Mouse (Mus musculus) common myeloid progenitor, adult 5-6 weeks (primary cell): ENCODE results near the gene Jsrp1. TPM values are rescaled to one million over a fixed set of nuclear protein-coding genes. Genes with fewer than 3 reads are reported as not detected.
"Not testable (repeated sequence)": the region's sequence is repeated elsewhere in the genome, so short reads cannot be mapped to it uniquely, and the experiment has no call there.

Source experiments
- ATAC-seq: replicated peaks from 2 replicates; pipeline ENCODE4 v1.8.0; 2016; ENCODE audit warnings: low read depth, mild to moderate bottlenecking, moderate TSS enrichment, inconsistent platforms; ENCODE audit not compliant: poor library complexity, severe bottlenecking
- total RNA-seq: library from RNA; stranded (forward); fragments of 200-1000, 187-1606 nt; gene quantifications from 2 replicates; pipeline ENCODE4 v1.2.3, GENCODE M21; 2017

The Jsrp1 gene
- total RNA-seq, 1 experiment from 2014 or later: not detected

DNA sequence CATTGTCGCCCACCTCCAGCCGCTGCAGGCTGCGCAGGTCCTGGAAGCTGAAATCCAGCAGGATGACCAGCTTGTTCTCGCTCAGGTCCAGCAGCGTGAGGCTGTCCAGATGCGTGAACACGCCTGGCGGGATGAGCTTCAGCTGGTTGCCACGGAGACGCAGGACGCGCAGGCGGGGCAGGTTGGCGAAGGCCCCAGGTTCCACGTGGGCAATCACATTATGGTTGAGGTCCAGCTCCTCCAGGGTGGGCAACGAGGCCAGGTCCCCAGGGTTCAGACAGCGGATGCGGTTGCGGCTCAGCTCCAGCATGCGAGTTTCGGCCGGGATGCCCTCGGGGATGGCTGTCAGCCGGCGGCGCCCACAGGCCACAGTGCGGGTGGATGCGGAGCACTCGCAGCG is 22.3 kb upstream of the Jsrp1 start:
- no peak for ATAC-seq

DNA sequence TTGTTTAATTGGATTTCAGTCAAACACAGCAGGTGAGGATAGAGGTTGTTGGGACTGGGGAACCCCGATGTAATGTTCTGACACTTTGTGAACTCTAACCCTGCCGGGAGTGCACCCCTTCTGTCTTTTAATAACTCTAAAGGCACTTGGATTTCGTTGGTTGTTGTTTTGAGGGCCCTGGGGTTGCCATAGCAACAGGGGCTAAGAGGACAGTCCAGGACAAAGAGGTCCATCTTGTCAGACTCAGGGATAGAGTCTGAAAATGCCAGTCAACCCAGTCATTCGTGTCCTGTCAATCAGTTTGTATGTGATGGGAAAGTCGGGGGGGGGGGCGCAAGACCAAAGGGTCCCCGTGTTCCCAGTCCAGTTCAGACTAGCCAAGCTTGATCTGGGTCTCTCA is 19.5 kb upstream of the Jsrp1 start:
- ATAC-seq: no peak

DNA sequence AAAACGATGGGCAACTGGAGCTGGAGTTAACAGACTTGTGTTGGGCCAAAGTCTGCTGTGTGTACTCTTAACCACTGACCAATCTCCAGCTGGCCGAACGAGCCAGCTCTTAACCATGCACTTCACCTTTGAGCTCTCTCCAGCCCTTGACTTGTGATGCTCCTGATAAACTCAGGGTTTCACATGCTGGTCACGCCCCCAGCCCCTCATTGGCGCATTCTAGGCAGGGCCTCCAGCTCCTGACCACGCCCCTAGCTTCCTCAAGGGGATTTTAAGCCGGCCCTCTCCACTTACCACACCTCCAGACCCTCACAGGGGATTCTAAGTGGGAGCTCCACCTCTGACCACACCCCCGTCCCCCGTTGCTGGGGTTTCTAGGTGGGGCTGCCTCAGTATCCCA is 17.8 kb upstream of the Jsrp1 start:
- ATAC-seq: peak; percentile 36

DNA sequence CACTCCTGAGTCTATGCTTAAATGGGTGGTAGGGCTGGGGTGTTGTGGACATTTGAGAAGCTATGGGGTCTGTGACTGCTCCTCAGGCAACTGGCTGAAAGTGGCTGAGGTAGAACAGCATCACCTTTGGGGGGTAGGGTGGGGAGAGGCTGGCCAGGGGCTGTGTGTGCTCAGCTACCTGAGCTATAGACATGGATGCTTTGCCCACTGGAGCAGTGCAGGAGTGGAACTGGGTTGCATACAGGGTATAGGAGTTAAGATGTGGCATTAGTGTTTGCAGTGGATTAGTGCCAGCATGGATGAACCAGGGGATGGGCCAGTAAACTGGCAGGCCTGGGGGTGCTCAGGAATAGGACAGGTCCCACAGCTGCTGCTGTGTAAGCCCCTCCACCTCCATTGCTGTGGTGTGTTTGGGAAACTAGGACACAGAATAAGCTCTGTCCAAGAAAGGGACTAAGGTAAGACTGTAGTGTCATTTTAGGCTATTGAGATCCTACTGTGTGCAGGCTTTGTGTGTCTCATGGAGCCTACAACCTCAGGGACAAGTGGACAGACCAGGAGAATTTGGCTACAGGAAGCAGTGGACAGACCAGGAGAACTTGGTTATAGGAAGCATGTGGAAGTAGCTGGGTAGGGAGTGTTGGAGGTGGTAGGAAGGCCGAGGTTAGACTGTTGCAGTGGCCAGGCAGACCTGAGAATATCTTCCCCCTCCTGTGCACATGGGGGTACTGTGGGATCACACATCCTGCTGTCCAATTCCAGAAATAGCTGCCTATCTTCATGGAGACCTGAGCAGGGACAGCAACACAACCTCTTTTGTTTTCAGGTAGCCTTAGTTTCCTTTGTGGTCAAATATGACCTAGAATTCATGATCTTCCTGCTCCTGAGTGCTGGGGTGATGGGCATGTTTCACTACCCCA is 16.3 kb upstream of the Jsrp1 start:
- no peak for ATAC-seq

DNA sequence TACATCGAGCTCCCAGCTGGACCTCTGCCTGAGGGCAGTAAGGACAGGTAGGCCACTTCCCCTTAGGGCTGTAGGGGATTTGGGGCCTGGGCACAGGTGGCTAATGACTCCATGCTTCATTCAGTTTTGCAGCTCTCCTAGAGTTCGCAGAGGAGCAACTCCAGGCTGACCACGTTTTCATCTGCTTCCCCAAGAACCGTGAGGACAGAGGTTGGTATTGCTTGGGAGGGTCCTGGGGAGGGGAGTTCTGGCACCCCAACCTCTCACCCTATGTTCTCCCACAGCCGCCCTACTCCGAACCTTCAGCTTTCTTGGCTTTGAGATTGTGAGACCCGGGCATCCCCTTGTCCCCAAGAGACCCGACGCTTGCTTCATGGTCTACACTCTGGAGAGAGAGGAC is 15.3 kb upstream of the Jsrp1 start:
- ATAC-seq: not testable (repeated sequence)

- no peak for ATAC-seq
These were observed 14.6 kb upstream of the Jsrp1 start for GRCm38 (mm10) chr10:80827870-80828420.

GRCm38 (mm10) chr10:80827063-80827869 is 14.0 kb upstream of the Jsrp1 start:
- no peak for ATAC-seq

DNA sequence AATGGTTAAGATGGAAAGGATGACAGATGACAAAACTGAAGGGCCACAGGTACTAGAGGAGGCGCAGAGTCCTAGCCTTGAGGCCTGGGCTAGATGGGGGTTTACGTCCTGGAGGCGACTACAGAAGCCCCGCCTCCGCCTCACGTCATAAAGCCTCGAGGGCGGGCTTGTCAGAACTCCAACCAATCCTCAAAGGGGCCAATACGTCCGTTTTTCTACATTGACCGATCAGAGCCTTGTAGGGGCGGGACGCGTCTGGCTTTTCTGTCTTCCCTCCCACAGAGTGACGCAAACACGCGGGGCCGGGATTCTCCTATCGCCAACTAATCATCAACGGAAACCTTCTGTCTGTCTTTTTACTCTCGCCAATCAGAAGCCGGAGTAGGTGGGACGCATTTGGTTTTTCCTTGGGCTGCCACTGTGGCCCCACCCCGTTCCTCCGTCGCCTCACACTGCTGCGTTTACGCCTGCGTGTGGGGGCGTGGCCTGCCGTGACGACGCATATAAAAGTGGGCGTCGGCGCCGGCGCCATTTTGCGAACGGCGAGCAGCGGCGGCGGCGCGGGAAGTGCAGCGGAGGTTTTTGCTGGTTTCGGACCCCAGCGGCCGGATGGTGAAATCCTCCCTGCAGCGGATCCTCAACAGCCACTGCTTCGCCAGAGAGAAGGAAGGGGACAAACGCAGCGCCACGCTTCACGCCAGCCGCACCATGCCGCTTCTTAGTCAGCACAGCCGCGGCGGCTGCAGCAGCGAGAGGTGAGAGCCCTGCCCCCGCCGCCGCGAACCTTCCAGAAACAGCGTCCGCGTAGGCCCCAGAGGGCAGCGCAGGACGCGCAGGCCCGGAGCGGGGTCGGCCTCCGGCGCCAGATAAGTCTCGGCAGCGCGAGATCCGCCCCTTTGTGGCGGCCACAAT is 13.1 kb upstream of the Jsrp1 start, which contains the start of gene Oaz1:
Gene Oaz1, plus strand, starts transcription at position 506 of the 912 bp plus-strand sequence.
- peak; percentile 83 for ATAC-seq

GRCm38 (mm10) chr10:80824827-80825226 is 11.5 kb upstream of the Jsrp1 start:
- ATAC-seq: no peak

- ATAC-seq: no peak
These were observed 10.7 kb upstream of the Jsrp1 start for GRCm38 (mm10) chr10:80823847-80824643.

GRCm38 (mm10) chr10:80823316-80823715 is 10.0 kb upstream of the Jsrp1 start:
- ATAC-seq: no peak

GRCm38 (mm10) chr10:80822528-80822927 is 9.2 kb upstream of the Jsrp1 start:
- ATAC-seq: no peak

DNA sequence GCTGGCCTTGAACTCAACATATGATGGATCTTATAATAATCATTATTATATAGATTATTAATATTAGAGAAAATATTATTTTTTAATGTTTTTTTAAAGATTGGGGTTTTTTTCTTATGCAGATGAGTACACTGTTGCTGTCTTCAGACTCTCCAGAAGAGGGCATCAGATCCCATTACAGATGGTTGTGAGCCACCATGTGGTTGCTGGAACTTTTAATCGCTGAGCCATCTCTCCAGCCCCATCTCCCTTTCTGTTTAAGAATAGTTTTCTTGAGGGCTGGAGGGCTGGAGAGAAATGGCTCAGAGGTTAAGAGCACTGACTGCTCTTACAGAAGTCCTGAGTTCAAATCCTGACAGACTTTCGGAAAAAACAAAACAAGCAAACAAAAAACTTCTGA is 8.7 kb upstream of the Jsrp1 start:
- no peak for ATAC-seq

- ATAC-seq: no peak
These were observed 6.1 kb upstream of the Jsrp1 start for GRCm38 (mm10) chr10:80819406-80819805.

DNA sequence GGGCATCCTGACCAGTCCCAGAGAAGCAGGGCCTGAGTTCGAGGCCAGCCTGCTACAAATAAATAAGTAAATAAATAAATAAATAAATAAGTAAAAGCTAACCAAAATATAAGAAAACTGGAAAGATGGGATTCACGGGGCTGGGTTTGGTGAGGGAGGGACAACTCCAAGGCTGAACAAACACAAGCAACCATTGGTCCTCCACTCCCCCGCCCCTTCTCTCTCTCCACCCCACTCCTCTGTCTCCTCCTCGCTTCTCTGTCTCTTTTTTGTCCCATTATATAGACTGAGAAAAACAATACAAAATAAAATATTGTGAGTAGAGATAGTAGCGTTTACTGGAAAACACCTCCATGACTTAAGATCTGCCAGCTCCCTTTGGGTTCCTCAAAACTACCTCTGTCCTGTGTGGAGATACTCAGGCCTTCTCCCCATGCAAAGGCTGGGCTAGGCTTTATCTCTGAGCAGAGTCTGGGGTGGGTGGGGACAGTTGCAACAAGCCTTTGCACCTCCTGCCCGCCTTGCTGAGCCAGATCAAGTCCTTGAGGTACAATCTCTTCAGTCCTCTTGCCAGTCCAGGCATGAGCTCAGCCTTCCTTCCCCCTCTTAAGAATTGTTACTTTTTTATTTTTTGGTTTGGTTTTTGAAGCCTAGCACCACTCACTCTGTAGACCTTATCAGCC is 5.4 kb upstream of the Jsrp1 start:
- ATAC-seq: peak; percentile 69; the same call in 1 of the 2 replicates

DNA sequence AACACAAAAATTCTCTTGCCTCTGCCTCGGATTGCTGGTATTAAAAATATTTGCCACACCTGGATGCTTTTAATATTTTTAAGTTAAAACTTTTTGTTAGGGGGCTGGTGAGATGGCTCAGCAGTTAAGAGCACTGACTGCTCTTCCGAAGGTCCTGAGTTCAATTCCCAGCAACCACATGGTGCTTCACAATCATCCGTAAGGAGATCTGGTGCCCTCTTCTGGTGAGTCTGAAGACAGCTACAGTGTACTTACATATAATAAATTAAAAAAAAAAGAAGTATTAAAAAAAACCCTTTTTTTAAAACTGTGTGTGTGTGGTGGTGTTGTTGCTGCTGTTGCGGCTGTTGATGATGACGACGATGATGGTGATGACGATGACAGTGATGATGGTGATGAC is 4.7 kb upstream of the Jsrp1 start:
- ATAC-seq: not testable (repeated sequence)

DNA sequence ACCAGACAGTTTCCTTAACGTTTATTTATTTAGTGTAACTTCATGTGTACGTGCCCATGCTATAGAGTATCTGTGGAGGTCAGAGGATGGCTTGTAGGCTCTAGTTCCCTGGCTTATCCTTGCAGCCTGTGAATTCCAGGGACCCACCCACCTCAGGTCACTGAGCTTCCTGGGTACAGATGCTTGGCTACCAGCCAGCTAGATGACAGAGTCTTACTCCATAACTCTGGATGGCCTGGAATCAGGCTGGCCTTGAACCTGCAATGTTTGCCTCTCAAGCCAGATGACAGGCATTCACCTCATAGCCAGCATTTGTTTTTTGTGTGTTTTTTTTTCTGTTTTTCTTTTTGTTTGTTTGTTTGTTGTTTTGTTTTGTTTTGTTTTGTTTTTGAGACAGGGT is 3.9 kb upstream of the Jsrp1 start:
- ATAC-seq: no peak

DNA sequence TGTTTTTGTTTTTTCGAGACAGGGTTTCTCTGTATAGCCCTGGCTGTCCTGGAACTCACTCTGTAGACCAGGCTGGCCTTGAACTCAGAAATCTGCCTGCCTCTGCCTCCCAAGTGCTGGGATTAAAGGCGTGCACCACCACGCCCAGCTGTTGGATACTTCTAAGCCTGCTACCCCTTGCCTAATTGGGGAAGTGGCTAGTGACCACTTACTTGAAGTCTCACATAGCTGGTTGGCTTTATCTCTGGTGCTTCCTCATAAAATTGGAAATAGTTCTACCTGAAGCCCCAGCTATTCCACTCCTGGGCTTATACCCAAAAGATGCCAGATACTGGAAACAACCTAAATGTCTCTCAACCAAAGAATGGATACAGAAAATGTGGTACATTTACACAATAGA is 3.0 kb upstream of the Jsrp1 start:
- ATAC-seq: peak; percentile 68
